Mouse (Mus musculus) heart, embryonic 12.5 days (tissue): ENCODE measurements at regions not wholly inside any gene's neighbourhood (a gene's known extent, or its start where the extent isn't known, plus 50 kb on each side); places are given as distances from the start of the nearest gene placed in this dataset.

Experiments
- ATAC-seq: fragments of 200-750 bp; cut with Nextera tagmentation; 2 replicates; pipeline ENCODE4 v1.8.0; 2017; ENCODE audit warnings: moderate TSS enrichment, moderate library complexity; ENCODE audit not compliant: insufficient number of reproducible peaks, low FRiP score
- H3K27ac ChIP-seq: fragments of 300-500 bp; sonication (generic); 2 replicates; pipeline ENCODE4 v1.5.1; 2016; ENCODE audit warnings: mild to moderate bottlenecking, moderate library complexity; ENCODE audit not compliant: poor library complexity, severe bottlenecking
- H3K27me3 ChIP-seq: fragments of 300-500 bp; sonication (generic); replicated peaks from 2 replicates; pipeline ENCODE4 v1.6.1; 2016; ENCODE audit warnings: mild to moderate bottlenecking, moderate library complexity
- H3K36me3 ChIP-seq: fragments of 300-500 bp; sonication (generic); 2 replicates; pipeline ENCODE4 v1.6.1; 2016; ENCODE audit warnings: mild to moderate bottlenecking, moderate library complexity
- H3K4me1 ChIP-seq: fragments of 300-500 bp; sonication (generic); replicated peaks from 2 replicates; pipeline ENCODE4 v1.6.1; 2016; ENCODE audit warnings: mild to moderate bottlenecking
- H3K4me2 ChIP-seq: fragments of 300-500 bp; sonication (generic); 2 replicates; pipeline ENCODE4 v1.6.1; 2016; ENCODE audit warnings: mild to moderate bottlenecking, moderate library complexity
- H3K4me3 ChIP-seq: fragments of 300-500 bp; sonication (generic); 2 replicates; pipeline ENCODE4 v1.5.1; 2016; ENCODE audit warnings: mild to moderate bottlenecking
- H3K9ac ChIP-seq: fragments of 300-500 bp; sonication (generic); 2 replicates; pipeline ENCODE4 v1.6.1; 2016; ENCODE audit warnings: mild to moderate bottlenecking, moderate library complexity
- H3K9me3 ChIP-seq: fragments of 300-500 bp; sonication (generic); replicated peaks from 2 replicates; pipeline ENCODE4 v1.6.1; 2016; ENCODE audit warnings: mild to moderate bottlenecking, moderate library complexity
- WGBS: fragments of 180-500 bp; shearing (Covaris S2); methylation state at CpG from one replicate; pipeline ENCODE4 v1.1.7; 2016; 5-methylcytosine and 5-hydroxymethylcytosine counted together

DNA sequence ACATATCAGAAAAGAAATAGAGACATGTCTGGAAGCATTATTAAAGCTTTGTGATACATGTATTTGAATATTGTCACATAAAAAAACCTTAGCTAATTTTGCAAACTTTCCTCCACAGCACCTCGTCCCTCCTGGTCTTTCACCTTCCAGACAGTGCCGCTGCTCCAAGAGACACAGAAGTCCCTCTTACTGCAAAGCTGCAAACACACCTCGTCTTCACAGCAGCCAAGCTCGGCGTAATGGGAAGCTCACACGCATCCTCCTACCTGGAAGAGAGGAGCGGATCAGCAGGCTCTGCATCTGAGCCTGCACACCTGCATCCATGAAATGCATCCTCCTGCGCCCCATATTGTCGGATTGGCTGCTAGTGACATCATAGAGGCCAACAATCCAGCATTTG lies 208.4 kb downstream of the Irx2 start:
- no peak overlapping the region for H3K27ac ChIP-seq
- WGBS = 74% methylated on average over 9 of the region's 9 CpGs
- no peak overlapping the region for H3K9ac ChIP-seq
- no peaks in the 10 kb centered on the region for H3K4me1 ChIP-seq
- no peak overlapping the region for H3K4me2 ChIP-seq
- no peak overlapping the region for H3K4me3 ChIP-seq
- no peaks in the 10 kb centered on the region for H3K9me3 ChIP-seq
- no peaks in the 10 kb centered on the region for H3K27me3 ChIP-seq
- no peaks in the 10 kb centered on the region for H3K36me3 ChIP-seq
- ATAC-seq = no peak

DNA sequence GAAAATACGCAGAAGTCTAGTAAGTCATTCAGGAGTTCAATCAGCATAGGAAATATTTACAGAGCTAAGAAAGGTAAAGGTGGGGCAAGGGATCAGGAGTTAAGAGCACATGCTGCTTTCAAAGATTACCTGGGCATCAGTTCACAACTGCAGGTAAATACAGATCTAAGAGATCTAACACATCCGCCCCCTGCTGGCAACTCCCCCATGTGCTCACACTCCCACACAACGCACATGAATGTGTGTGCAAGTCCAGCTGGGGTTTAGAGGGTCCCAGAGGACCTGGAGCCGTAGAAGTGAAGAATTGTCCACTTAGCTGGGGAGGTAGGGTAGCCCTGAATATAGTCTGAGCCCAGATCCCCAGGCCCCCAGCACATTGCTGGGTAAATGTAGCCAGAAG lies 219.5 kb downstream of the Irx2 start:
- 64% methylated on average over 4 of the region's 4 CpGs for WGBS
- no peak overlapping the region for H3K4me2 ChIP-seq

DNA sequence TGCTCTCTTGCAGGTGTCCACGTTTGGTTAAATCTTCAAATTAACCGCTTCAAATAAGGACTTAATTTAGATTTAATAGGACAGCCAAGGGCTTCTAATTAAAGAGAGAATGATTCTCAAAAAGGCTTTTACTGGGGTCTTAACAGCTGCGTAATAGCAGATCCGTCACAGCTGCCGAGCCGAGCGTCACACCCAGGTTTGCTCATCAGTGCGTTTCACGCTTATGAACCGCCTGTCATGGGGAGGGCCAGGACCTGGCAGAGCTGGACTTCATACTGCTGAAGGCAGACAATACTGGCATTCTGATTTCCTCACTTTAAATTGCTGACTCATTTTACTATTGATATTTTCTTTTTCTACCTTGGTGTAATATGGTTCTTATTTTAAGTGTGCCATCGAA lies 221.2 kb downstream of the Irx2 start:
- H3K36me3 ChIP-seq = no peaks in the 10 kb centered on the region
- H3K9me3 ChIP-seq = no peaks in the 10 kb centered on the region; the same call in 1 of the 2 replicates
- no peak overlapping the region for H3K9ac ChIP-seq
- no peak overlapping the region for H3K27ac ChIP-seq
- no peaks in the 10 kb centered on the region for H3K4me1 ChIP-seq
- no peak for ATAC-seq
- no peaks in the 10 kb centered on the region for H3K27me3 ChIP-seq
- H3K4me2 ChIP-seq = no peak overlapping the region
- H3K4me3 ChIP-seq = no peak overlapping the region
- 88% methylated on average over 11 of the region's 11 CpGs for WGBS

More for the DNA sequence above, 219.5 kb downstream of the Irx2 start:
- no peaks in the 10 kb centered on the region for H3K36me3 ChIP-seq
- no peak overlapping the region for H3K9ac ChIP-seq
- ATAC-seq = no peak
- no peaks in the 10 kb centered on the region for H3K27me3 ChIP-seq
- H3K4me3 ChIP-seq = no peak overlapping the region
- no peaks in the 10 kb centered on the region; the same call in 1 of the 2 replicates for H3K9me3 ChIP-seq
- no peaks in the 10 kb centered on the region for H3K4me1 ChIP-seq
- no peak overlapping the region for H3K27ac ChIP-seq

DNA sequence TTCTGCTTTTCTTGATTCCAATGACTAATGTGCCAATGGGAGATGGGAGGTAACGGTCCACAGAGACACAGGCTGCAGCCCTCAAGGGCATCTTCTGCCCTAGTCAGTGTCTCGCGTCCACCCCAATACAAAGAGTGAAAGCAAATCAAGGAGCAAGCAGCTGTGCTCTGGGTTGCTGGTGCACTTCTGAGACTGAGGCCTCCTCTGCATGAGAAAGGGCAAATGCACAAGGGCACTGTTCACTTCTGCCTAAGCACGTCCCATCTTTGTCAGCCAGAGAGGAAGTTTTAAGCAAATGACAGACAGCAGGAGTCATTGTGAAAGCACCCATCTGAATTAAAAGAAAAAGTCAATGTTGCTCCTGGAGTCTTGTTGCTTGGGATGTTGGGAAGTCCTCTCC lies 224.3 kb downstream of the Irx2 start:
- WGBS = 63% methylated on average over 4 of the region's 4 CpGs
- ATAC-seq = no peak
- H3K36me3 ChIP-seq = no peaks in the 10 kb centered on the region
- H3K9me3 ChIP-seq = no peaks in the 10 kb centered on the region
- no peaks in the 10 kb centered on the region for H3K4me1 ChIP-seq
- no peaks in the 10 kb centered on the region for H3K27me3 ChIP-seq
- no peak overlapping the region for H3K9ac ChIP-seq
- H3K4me2 ChIP-seq = no peak overlapping the region
- H3K4me3 ChIP-seq = no peak overlapping the region
- no peak overlapping the region for H3K27ac ChIP-seq

DNA sequence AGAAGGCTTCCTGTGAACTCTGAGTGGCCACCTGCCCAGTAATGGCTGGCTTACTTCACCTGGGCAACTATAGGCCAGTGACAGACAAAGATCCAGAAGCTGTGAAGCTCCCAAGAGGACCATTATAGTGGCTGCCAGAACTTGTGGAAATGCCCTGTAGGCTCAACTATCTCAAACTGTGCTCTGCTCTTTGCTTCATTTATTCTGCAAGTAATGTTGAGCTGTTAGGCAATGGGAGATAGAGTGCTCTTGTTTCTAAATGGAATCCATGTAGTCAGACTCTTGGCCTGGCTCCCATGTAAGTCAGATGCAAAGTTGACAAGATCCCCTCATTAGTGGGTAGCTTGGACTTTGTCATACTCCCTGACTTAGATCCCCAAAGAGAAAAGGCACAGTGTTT lies 247.3 kb downstream of the Irx2 start:
- ATAC-seq = no peak
- Histone ChIP-seq H3K27ac (no peak overlapping the region), H3K4me2 (no peak overlapping the region), H3K27me3 (no peaks in the 10 kb centered on the region), H3K9me3 (no peaks in the 10 kb centered on the region), H3K4me1 (0 out of 2 replicates have a peak, but pooled peaks cover 2% of the 10 kb centered on the region), H3K4me3 (no peak overlapping the region), H3K36me3 (no peaks in the 10 kb centered on the region), H3K9ac (no peak overlapping the region)

DNA sequence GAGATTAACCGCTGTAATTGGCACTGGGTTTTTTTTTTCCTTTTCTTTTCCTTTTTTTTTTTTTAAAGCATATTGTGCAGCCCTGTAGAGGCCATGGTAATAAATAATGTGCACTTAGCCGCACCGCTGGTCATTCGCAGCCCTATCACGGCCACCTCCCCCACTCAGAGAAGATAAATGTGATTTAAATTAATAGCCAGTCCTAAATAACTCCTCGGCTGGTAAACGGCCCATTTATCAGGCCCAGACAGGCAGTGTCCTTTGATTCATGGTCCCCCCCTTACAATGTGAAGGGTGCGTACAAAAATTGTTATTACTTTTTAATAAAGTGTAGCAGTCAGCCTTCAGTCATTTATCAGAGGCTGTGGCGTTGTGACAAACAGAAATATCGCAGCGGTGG lies 266.4 kb downstream of the Irx2 start:
- Histone ChIP-seq H3K27ac (no peak overlapping the region), H3K4me3 (no peak overlapping the region), H3K36me3 (no peaks in the 10 kb centered on the region), H3K4me2 (no peak overlapping the region), H3K27me3 (peaks cover 12% of the 10 kb centered on the region), H3K9me3 (no peaks in the 10 kb centered on the region), H3K9ac (no peak overlapping the region), H3K4me1 (no peaks in the 10 kb centered on the region)
- 77% methylated on average over 11 of the region's 11 CpGs for WGBS
- no peak for ATAC-seq

DNA sequence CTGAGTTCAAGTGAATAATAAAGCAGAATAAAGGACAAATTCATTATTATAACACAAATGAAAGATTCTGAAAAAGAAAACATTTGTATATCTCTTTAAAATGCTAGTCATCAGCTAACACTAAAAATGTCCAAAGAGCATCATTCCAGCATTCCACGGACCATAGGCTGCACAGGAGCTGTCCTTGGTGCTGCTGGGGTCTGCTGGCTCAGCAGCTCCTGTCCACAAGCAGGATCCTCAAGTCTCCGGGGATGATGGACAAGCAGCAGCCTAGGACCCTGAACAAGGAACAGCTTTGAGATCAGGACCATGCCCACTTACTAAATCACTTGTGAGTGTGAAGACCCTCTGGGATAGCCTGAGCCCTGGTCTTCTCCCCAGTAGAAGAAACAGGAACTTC lies 274.0 kb downstream of the Irx2 start:
- 30% methylated on average over 2 of the region's 2 CpGs for WGBS
- no peaks in the 10 kb centered on the region for H3K36me3 ChIP-seq
- peaks cover 7% of the 10 kb centered on the region for H3K27me3 ChIP-seq
- ATAC-seq = no peak
- H3K9ac ChIP-seq = no peak overlapping the region
- H3K4me3 ChIP-seq = no peak overlapping the region
- H3K4me1 ChIP-seq = no peaks in the 10 kb centered on the region
- H3K9me3 ChIP-seq = no peaks in the 10 kb centered on the region
- H3K4me2 ChIP-seq = no peak overlapping the region
- no peak overlapping the region for H3K27ac ChIP-seq

DNA sequence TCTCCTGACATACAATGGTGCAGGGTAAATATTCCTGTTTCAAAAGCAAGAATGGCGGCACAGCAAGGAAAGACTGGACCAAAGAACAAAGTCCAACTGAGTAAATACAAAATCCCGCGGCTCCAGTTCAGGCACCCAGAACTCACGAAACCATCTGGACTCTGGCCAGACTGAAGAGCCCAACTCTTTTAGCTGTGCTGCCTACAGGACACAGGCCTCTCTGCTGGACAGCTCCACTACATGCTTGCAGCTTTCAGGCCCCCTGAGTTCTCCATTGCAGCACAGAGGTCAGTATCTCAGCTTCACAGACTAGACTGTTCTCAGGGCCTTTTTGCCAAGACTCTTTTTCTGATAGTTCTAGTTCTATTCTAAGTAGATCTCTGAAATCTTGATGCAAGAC lies 290.3 kb downstream of the Irx2 start:
- Histone ChIP-seq H3K27me3 (no peaks in the 10 kb centered on the region), H3K4me2 (no peak overlapping the region), H3K9ac (no peak overlapping the region), H3K4me1 (no peaks in the 10 kb centered on the region), H3K9me3 (no peaks in the 10 kb centered on the region), H3K27ac (no peak overlapping the region), H3K4me3 (no peak overlapping the region), H3K36me3 (no peaks in the 10 kb centered on the region)
- ATAC-seq = no peak
- 68% methylated on average over 4 of the region's 4 CpGs for WGBS

DNA sequence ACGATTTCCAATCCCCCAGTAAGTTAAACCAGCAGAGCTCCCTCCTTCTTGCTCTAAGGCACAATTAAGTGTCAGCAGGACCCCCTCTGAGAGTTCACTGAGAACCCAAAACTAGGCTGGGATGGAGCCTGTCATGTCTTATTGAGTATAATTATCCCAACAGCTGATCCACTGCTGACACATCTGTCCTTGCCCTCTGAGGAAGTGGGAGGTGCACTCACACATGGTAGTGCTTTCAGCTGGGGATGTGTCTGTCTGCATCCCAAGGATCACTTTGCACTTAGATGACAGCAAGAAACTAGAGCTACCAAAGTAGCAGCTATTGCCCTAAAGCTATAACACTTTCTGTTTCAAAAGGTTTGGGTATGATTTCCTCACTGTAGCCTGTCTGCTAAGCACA lies 291.7 kb downstream of the Irx2 start:
- H3K9me3 ChIP-seq = no peaks in the 10 kb centered on the region
- no peak overlapping the region for H3K4me3 ChIP-seq

DNA sequence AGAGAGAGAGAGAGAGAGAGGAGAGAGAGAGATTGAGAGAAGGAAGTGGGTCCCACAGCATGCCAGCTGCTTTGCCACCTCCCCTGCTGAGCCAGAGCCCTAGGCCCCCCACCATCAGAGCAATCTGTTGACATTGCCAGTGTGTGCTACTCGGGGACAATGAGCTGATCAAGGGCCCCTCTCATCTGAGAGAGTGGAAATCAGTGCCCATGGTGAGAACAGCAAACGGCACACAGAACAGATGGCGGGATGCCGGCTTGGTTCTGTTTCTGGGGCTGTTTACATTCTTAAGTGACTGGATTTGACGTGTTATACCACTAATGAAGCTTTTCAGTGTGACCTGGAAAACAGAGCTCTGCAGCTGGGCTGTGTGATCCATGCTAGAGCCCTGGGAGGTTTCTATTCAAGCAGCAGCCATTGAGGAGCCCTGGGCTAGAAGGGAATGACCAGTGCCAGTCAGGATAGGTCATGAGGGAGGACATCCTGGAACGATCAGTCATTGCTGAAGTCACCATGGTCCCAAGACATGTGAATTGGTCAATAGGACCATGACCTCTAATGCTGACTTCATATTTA lies 296.0 kb downstream of the Irx2 start:
- Histone ChIP-seq H3K9me3 (no peaks in the 10 kb centered on the region), H3K36me3 (no peaks in the 10 kb centered on the region), H3K4me2 (no peak overlapping the region), H3K9ac (no peak overlapping the region), H3K4me1 (no peaks in the 10 kb centered on the region), H3K27me3 (no peaks in the 10 kb centered on the region), H3K4me3 (no peak overlapping the region), H3K27ac (no peak overlapping the region)
- WGBS = 25% methylated on average over 6 of the region's 6 CpGs
- no peak for ATAC-seq

More for the DNA sequence above, 291.7 kb downstream of the Irx2 start:
- Histone ChIP-seq H3K4me1 (no peaks in the 10 kb centered on the region), H3K9ac (no peak overlapping the region), H3K27me3 (no peaks in the 10 kb centered on the region), H3K36me3 (no peaks in the 10 kb centered on the region), H3K27ac (no peak overlapping the region), H3K4me2 (no peak overlapping the region)
- no peak for ATAC-seq
- 35% methylated on average over 1 of the region's 1 CpGs for WGBS

DNA sequence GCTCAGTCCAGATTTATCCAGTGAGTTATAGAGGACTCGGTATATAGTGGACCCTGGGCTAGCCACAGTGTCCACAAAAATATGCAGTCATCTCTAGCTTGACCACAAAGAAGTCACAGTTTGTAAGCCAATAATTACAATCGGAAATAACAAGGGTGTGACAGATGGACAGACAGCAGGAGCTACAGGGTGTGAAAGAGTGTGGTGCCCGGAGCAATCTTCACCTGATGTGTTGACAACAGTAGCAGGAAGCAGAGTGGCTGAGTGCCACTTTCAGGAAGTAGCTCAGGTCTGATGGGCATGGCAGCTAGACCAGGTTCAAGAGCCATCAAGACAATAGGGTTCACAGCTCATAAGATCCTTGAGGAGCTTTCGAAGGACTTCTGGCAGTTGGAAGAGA lies 308.6 kb downstream of the Irx2 start:
- Histone ChIP-seq H3K9ac (no peak overlapping the region), H3K27me3 (no peaks in the 10 kb centered on the region), H3K36me3 (no peaks in the 10 kb centered on the region), H3K4me1 (no peaks in the 10 kb centered on the region), H3K4me3 (no peak overlapping the region), H3K9me3 (no peaks in the 10 kb centered on the region), H3K27ac (no peak overlapping the region), H3K4me2 (no peak overlapping the region)
- no peak for ATAC-seq
- 57% methylated on average over 4 of the region's 4 CpGs for WGBS

DNA sequence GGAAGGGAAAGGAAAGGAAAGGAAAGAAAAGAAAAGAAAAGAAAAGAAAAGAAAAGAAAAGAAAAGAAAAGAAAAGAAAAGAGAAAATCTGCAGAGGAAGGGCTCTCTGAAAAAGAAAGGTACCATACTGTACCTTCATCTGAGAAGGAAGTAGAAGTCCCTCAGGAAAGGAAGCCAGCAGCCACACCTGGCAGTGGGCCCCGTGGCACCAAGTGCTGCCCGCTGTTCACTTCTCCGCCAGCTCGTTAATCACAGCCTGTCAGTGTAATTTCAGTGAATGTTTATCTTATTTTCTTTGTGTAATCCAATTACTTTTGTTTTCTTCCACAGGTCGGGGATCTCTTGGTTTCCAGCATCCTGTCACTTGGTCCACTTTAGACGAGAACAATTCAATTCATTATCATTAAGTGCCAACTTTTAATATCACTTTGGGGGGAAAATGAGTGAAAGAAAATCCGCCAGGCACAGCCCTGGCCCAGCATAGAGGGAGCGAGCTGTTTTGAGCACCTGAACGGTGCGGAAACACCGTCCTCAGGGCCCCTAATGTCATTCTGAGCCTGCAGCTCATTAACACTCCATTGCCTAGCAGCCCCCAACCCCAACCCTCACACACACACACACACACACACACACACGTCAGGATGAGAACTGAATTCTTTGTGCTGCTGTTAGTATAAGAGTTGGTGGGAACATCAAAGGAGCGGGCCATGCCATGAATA lies 309.7 kb downstream of the Irx2 start:
- ATAC-seq = no peak
- Histone ChIP-seq H3K27ac (no peak overlapping the region), H3K36me3 (no peaks in the 10 kb centered on the region), H3K9ac (no peak overlapping the region), H3K4me3 (no peak overlapping the region), H3K4me1 (no peaks in the 10 kb centered on the region), H3K27me3 (no peaks in the 10 kb centered on the region), H3K4me2 (no peak overlapping the region), H3K9me3 (no peaks in the 10 kb centered on the region)
- 46% methylated on average over 13 of the region's 13 CpGs for WGBS
